Mouse (Mus musculus): ENCODE measurements at regions not wholly inside any gene's neighbourhood (a gene's known extent, or its start where the extent isn't known, plus 50 kb on each side); places are given as distances from the start of the nearest gene placed in this dataset.
"Not testable (repeated sequence)": the region's sequence is repeated elsewhere in the genome, so short reads cannot be mapped to it uniquely, and the experiment has no call there.

DNA sequence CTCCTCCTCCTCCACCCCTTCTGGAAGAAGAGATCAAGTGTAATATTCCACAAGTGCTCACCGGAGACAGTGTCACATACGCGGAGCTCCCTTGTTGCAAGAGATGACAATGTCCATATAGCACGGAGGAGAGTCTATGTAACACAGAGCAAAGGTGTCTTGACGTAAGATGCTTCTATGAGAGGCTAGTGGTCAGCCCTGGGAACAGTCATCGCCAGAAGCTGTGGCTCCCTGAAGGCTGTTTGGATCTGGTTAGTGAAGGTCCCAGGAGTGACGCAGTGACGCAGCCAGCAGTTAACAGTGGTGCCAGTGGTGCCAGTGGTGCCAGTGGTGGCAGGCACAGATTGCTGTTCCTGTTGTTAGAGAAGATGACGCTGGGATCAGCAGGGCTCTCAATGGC, 66.9 kb downstream of the Twistnb start:
- H3K27me3 ChIP-seq = no peaks in the 10 kb centered on the region
- WGBS = 92% methylated on average over 9 of the region's 9 CpGs
- H3K4me3 ChIP-seq = no peak overlapping the region
- ATAC-seq (ENCODE audit: low FRiP score) = no peak
- no peak overlapping the region for H3K9ac ChIP-seq
- no peaks in the 10 kb centered on the region for H3K36me3 ChIP-seq
- no peaks in the 10 kb centered on the region for H3K4me1 ChIP-seq
- no peak overlapping the region for H3K4me2 ChIP-seq (replicated peaks)
- no peaks in the 10 kb centered on the region for H3K9me3 ChIP-seq (replicated peaks)
- no peak overlapping the region for H3K27ac ChIP-seq

DNA sequence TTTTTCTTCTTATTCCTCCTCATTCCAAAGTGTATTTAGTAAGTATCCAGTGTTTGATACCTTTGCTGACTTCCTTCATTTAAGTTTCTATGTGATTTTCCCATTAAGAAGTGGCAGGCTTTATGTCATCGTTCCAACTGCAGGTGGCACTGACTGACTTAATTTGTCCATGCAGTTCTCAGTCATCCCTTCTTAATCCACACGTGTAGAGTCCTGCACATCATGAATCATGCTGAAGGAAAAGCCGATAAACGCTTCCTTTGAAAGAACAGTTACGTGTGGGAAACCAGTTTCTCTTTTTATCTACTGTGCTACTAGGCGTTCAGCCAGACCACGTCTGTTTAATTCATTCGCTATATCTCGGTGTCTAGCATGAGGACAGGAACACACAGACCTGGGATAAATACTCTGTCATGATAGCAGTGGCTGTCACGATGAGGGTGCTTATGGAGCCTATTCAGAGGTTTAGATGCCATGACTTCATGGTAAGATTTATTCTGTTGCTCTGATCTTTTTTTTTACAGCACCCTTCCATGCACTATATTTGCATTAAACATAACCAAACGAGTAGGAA, 68.0 kb downstream of the Twistnb start:
- 71% methylated on average over 11 of the region's 11 CpGs for WGBS
- no peaks in the 10 kb centered on the region for H3K9me3 ChIP-seq (replicated peaks)
- no peaks in the 10 kb centered on the region for H3K27me3 ChIP-seq
- H3K4me3 ChIP-seq = no peak overlapping the region
- H3K4me2 ChIP-seq (replicated peaks) = no peak overlapping the region
- H3K36me3 ChIP-seq = no peaks in the 10 kb centered on the region
- H3K9ac ChIP-seq = no peak overlapping the region
- H3K4me1 ChIP-seq = no peaks in the 10 kb centered on the region
- H3K27ac ChIP-seq = no peak overlapping the region
- ATAC-seq (ENCODE audit: low FRiP score) = no peak

DNA sequence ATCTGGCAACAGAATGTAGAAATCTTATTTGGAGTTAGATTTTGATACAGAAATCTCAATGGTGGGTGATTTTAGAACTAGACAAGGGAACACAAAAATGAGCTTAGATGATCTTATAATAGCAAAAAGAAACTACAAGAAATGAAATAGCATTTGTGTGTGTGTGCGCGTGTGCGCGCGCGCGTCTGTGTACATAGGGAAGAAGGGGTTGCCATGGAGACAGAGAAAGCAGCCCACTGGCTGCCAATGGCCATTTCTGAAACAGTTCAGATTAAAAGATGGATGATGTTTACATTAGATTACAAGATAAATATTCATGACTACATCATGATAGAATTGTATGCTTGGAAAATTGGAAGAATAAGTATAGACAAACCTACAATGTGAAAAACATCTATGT, 112.1 kb downstream of the Twistnb start:
- H3K36me3 ChIP-seq = no peaks in the 10 kb centered on the region
- H3K27me3 ChIP-seq = no peaks in the 10 kb centered on the region
- H3K4me3 ChIP-seq = no peak overlapping the region
- no peak for ATAC-seq (ENCODE audit: low FRiP score)
- no peak overlapping the region for H3K4me2 ChIP-seq (replicated peaks)
- H3K27ac ChIP-seq = no peak overlapping the region
- WGBS = 90% methylated on average over 7 of the region's 7 CpGs
- no peaks in the 10 kb centered on the region for H3K4me1 ChIP-seq
- H3K9me3 ChIP-seq (replicated peaks) = no peaks in the 10 kb centered on the region
- no peak overlapping the region for H3K9ac ChIP-seq

DNA sequence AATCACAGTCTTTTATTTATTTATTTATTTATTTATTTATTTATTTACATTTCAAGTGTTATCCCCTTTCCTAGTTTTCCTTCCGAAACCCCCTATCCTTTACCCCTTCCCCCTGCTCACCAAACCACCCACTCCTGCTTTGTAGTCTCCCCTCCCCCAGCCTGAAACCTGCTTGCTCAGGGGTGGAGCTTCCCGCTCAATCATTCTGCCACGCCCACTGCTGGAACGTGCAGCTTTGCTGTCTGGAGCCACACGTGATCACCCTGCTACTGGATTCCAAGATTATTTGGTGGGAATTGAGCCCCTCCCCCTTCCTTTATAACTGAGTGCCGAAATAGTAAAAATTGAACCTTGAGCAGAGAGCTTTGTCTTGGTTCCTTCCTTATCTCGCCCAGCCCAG, 122.2 kb downstream of the Twistnb start:
- not testable (repeated sequence) for H3K36me3 ChIP-seq; H3K27ac ChIP-seq; H3K9me3 ChIP-seq (replicated peaks); H3K27me3 ChIP-seq; H3K4me3 ChIP-seq; H3K9ac ChIP-seq; H3K4me1 ChIP-seq; ATAC-seq (ENCODE audit: low FRiP score); H3K4me2 ChIP-seq (replicated peaks)
- 54% methylated on average over 7 of the region's 7 CpGs for WGBS

DNA sequence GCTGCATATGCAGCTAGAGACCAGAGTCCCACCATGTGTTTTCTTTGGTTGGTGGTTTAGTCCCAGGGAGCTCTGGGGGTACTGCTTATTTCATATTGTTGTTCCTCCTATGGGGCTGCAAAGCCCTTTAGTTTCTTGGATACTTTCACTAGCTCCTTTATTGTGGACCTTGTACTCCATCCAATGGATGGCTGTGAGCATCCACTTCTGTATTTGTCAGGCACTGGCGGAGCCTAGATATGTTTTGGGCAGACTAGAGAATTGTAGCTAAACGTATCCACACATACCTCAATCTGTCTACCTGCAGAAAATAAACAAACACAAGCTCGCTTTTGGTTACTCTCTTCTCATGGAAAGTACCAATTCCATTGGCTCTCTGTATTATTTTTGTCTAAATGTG, 122.8 kb downstream of the Twistnb start:
- H3K36me3 ChIP-seq = no peaks in the 10 kb centered on the region
- H3K4me2 ChIP-seq (replicated peaks) = no peak overlapping the region
- no peaks in the 10 kb centered on the region for H3K9me3 ChIP-seq (replicated peaks)
- no peaks in the 10 kb centered on the region for H3K4me1 ChIP-seq
- H3K9ac ChIP-seq = no peak overlapping the region
- no peak overlapping the region for H3K4me3 ChIP-seq
- 93% methylated on average over 3 of the region's 3 CpGs for WGBS
- no peak for ATAC-seq (ENCODE audit: low FRiP score)
- H3K27me3 ChIP-seq = no peaks in the 10 kb centered on the region
- H3K27ac ChIP-seq = no peak overlapping the region

DNA sequence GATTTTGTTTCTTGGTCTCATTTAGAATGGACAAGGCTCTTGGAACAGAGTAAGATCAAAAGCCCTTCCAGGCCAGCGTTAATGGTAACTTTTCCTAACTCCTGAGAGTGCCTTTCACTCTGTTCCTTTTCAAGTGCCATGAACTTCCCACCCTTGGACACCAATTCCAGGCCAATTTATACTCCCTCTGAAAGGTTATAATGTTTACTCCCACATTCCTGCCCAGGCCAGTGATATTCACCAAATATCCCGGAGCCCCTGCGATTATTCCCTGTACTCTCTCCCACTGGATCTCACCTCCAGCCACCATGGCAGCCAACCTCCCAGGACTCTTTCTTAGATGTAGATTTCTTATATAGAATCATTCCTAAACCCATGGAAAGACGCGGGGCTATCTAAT, 123.2 kb downstream of the Twistnb start:
- Histone ChIP-seq H3K4me1 (no peaks in the 10 kb centered on the region), H3K9ac (no peak overlapping the region), H3K9me3 (replicated peaks) (no peaks in the 10 kb centered on the region), H3K36me3 (no peaks in the 10 kb centered on the region), H3K4me2 (replicated peaks) (no peak overlapping the region), H3K27ac (no peak overlapping the region), H3K4me3 (no peak overlapping the region), H3K27me3 (no peaks in the 10 kb centered on the region)
- 90% methylated on average over 5 of the region's 5 CpGs for WGBS
- ATAC-seq (ENCODE audit: low FRiP score) = no peak

DNA sequence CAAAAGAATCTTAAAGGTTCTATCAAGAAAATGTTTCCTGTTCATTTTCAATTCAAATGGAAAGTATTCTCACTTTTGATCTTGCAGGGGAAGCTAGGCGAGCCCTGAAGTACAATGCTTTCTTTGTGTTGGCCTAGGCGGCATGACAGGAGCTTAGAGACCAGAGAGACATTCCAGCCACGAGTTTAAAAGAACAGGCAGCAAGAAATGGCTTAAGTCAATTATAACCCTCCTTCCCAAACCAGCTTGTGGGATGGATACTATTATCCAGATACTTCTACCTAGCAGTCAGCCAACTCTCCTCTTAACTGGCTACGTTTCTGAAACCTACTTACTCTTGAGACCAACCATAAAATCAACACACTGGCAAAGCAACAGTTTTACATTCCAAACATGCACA, 124.3 kb downstream of the Twistnb start:
- Histone ChIP-seq H3K9me3 (replicated peaks) (no peaks in the 10 kb centered on the region), H3K27ac (no peak overlapping the region; the same call in 1 of the 2 replicates), H3K4me2 (replicated peaks) (no peak overlapping the region), H3K4me1 (no peaks in the 10 kb centered on the region), H3K9ac (no peak overlapping the region), H3K36me3 (no peaks in the 10 kb centered on the region), H3K4me3 (no peak overlapping the region), H3K27me3 (no peaks in the 10 kb centered on the region)
- ATAC-seq (ENCODE audit: low FRiP score) = no peak
- WGBS = 5% methylated on average over 4 of the region's 4 CpGs

DNA sequence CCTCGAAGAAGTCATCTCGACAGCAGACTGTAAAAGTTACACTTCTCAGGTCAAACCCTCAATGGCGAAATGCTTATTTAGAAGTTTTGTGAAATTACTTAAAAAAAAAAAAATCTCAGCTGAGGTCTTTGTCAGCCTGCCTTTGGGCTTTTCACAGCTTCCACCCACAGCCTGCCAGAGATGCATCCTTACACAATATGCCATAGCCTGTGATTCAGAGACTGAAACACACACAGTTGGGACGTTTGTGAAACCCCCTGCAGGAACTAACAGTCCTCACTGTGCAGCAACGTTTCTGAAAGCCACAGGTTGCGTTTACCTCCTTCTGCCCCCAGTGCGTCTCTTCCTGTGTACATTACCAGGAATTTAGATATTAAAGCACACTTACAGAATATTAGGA, 131.7 kb downstream of the Twistnb start:
- H3K9ac ChIP-seq = no peak overlapping the region
- no peaks in the 10 kb centered on the region for H3K9me3 ChIP-seq (replicated peaks)
- H3K4me1 ChIP-seq = no peaks in the 10 kb centered on the region
- H3K27ac ChIP-seq = no peak overlapping the region
- ATAC-seq (ENCODE audit: low FRiP score) = no peak
- 58% methylated on average over 7 of the region's 7 CpGs for WGBS
- H3K36me3 ChIP-seq = no peaks in the 10 kb centered on the region
- H3K27me3 ChIP-seq = no peaks in the 10 kb centered on the region
- no peak overlapping the region for H3K4me2 ChIP-seq (replicated peaks)
- H3K4me3 ChIP-seq = no peak overlapping the region

DNA sequence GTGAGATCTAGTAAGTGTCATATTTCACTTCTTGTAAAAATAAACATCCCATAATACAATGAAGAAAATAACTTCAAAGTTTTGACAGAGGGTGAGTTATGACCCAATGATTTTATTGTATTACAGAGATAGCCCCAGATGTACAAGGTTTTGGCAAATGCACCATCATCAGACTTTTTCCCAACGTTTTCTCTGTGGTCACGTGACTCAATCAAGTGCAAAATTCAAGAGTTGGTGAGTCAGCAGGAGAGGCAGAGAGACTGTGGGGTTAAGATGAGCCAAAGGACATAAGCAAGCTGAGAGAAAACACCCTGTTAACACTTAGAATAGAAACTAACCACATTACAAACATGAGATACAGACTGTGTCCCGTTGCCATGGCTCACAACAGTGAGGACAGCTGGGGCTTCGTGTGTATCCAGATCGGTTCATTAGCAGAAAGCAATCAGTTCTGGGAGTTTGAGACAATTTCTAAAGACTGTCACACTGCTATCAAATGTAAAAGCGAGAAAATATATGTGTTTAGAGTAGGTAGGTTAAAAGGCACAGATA, 148.5 kb downstream of the Twistnb start:
- H3K4me2 ChIP-seq (replicated peaks) = no peak overlapping the region
- H3K27ac ChIP-seq = no peak overlapping the region
- 80% methylated on average over 6 of the region's 6 CpGs for WGBS
- no peaks in the 10 kb centered on the region for H3K36me3 ChIP-seq
- H3K27me3 ChIP-seq = no peaks in the 10 kb centered on the region
- H3K9me3 ChIP-seq (replicated peaks) = no peaks in the 10 kb centered on the region
- no peak for ATAC-seq (ENCODE audit: low FRiP score)
- no peak overlapping the region for H3K9ac ChIP-seq
- no peaks in the 10 kb centered on the region for H3K4me1 ChIP-seq
- no peak overlapping the region for H3K4me3 ChIP-seq

DNA sequence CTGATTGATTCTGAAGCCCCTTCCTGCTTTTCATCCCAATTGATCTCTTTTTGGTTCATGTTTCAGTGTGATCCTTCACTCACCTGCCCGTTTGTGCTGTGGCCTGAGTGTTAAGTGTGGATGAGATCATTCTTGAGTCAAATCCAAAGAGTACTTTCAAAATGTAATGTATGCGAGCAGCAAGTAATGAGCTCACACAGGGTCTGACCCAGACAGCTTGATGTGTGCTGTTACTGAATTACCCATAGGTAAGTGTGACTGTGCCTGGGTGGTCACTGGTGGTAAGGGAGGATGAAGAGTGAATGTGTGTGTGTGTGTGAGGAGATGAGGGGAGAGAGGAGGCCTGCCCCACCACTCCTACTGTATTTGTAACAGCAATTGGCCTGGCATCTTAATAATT, 151.4 kb downstream of the Twistnb start:
- Histone ChIP-seq H3K27me3 (no peaks in the 10 kb centered on the region), H3K9ac (no peak overlapping the region), H3K4me2 (replicated peaks) (no peak overlapping the region), H3K4me1 (no peaks in the 10 kb centered on the region), H3K27ac (no peak overlapping the region), H3K4me3 (no peak overlapping the region), H3K36me3 (no peaks in the 10 kb centered on the region), H3K9me3 (replicated peaks) (no peaks in the 10 kb centered on the region)
- no peak for ATAC-seq (ENCODE audit: low FRiP score)
- 73% methylated on average over 2 of the region's 2 CpGs for WGBS

DNA sequence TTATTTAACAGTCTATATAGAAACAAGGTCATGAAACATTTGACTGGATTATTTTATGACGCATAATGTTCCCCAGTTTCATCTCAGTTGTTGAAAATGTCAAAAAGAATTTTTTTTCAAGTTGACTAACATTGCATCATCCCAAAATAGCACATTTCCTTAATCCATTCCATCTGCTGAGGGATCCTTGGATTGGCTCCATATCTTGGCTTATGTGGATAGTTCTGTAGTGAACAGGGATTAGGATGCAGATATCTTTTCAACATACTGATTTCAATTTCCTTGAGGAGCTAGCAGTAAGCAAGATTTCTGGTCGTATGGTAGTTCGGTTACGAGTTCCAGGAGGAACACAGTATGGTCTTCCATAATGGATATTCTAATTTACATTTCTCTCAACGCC, 161.6 kb downstream of the Twistnb start:
- no peak overlapping the region for H3K4me2 ChIP-seq (replicated peaks)
- ATAC-seq (ENCODE audit: low FRiP score) = no peak
- H3K4me3 ChIP-seq = no peak overlapping the region
- no peaks in the 10 kb centered on the region for H3K27me3 ChIP-seq
- no peak overlapping the region for H3K9ac ChIP-seq
- no peaks in the 10 kb centered on the region for H3K36me3 ChIP-seq
- H3K4me1 ChIP-seq = 0 out of 2 replicates have a peak, but pooled peaks cover 2% of the 10 kb centered on the region
- no peaks in the 10 kb centered on the region for H3K9me3 ChIP-seq (replicated peaks)
- WGBS = 74% methylated on average over 5 of the region's 5 CpGs
- no peak overlapping the region for H3K27ac ChIP-seq

DNA sequence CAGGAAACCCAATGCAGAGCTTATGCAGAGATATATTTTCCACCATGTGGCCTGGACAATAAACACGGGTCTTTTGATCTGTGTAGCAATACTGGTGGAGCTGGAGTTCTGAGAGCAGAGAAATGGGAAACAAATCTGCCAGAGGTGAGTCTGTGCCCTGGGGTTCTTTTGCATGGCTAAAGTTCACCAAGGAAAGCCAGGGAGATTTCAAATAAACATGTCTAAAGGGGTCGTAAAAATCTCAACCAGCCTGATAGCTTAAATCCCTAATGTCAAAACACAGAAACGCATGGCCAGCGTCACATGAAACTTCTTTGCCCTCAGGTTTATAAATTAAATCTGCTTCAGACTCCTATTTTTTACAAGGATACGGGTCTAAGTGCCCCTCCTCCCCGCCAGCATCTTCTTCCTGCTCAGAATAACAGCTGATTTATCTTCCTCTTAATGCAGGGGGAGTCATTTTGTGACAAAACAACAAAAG, 163.0 kb downstream of the Twistnb start:
- peak overlapping the region; percentile 60 for H3K27ac ChIP-seq
- H3K4me2 ChIP-seq (replicated peaks) = peak overlapping the region; percentile 2; the same call in 1 of the 2 replicates
- no peak; the same call in 1 of the 2 replicates for ATAC-seq (ENCODE audit: low FRiP score)
- H3K4me1 ChIP-seq = 0 out of 2 replicates have a peak, but pooled peaks cover 2% of the 10 kb centered on the region
- WGBS = 47% methylated on average over 6 of the region's 6 CpGs
- no peak overlapping the region for H3K4me3 ChIP-seq
- H3K36me3 ChIP-seq = no peaks in the 10 kb centered on the region
- no peaks in the 10 kb centered on the region for H3K27me3 ChIP-seq
- H3K9ac ChIP-seq = no peak overlapping the region
- no peaks in the 10 kb centered on the region for H3K9me3 ChIP-seq (replicated peaks)

DNA sequence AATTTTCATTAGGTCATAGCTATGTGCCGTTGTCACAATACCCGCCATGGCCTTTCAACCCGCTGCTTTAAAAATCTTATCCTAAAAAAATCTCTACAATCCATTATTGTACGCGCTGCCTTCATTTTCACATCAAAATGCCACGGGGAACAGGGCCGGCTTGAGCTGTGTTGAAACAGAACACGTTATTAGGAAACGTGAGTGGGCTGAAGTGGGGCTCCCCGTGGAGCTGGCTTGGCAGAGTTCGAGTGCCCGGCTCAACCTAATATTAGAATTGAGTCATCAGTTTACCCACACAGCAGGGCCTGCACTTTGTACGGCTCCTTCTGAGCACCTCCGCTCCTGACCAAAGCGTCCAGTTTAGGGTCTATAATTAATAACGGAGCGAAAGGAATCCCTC, 163.5 kb downstream of the Twistnb start:
- no peaks in the 10 kb centered on the region for H3K36me3 ChIP-seq
- WGBS = 53% methylated on average over 17 of the region's 17 CpGs
- peak overlapping the region; percentile 60; the same call in 1 of the 2 replicates for H3K27ac ChIP-seq
- no peak overlapping the region for H3K4me3 ChIP-seq
- peak; percentile 54; the same call in 1 of the 2 replicates for ATAC-seq (ENCODE audit: low FRiP score)
- H3K4me1 ChIP-seq = 0 out of 2 replicates have a peak, but pooled peaks cover 2% of the 10 kb centered on the region
- no peaks in the 10 kb centered on the region for H3K9me3 ChIP-seq (replicated peaks)
- H3K4me2 ChIP-seq (replicated peaks) = peak overlapping the region; percentile 2; the same call in 1 of the 2 replicates
- H3K27me3 ChIP-seq = no peaks in the 10 kb centered on the region
- no peak overlapping the region for H3K9ac ChIP-seq
